Mouse (Mus musculus) neural tube, embryonic 14.5 days (tissue): ENCODE data around the gene Ube2h. TPM values are rescaled to one million over a fixed set of nuclear protein-coding genes. Genes with fewer than 3 reads are reported as not detected.

Experiments
- ATAC-seq: fragments of 200-750 bp; cut with Nextera tagmentation; 2 replicates; pipeline ENCODE4 v1.8.0; 2017; ENCODE audit warnings: low read depth, mild to moderate bottlenecking, moderate TSS enrichment, moderate library complexity
- H3K27ac ChIP-seq: fragments of 300-500 bp; sonication (generic); 2 replicates; pipeline ENCODE4 v1.5.1; 2014; ENCODE audit warnings: low read depth, mild to moderate bottlenecking, control low read depth, low read length, moderate library complexity, mixed read lengths
- H3K27me3 ChIP-seq: fragments of 300-500 bp; sonication (generic); 2 replicates; pipeline ENCODE4 v1.6.1; 2014; ENCODE audit warnings: low read length; ENCODE audit not compliant: control insufficient read depth, insufficient read depth
- H3K36me3 ChIP-seq: fragments of 300-500 bp; sonication (generic); 2 replicates; pipeline ENCODE4 v1.6.1; 2014; ENCODE audit warnings: low read length, mixed read lengths; ENCODE audit not compliant: control insufficient read depth, insufficient read depth
- H3K4me1 ChIP-seq: fragments of 300-500 bp; sonication (generic); 2 replicates; pipeline ENCODE4 v1.6.1; 2014; ENCODE audit warnings: low read length; ENCODE audit not compliant: control insufficient read depth, insufficient read depth
- H3K4me2 ChIP-seq: fragments of 300-500 bp; sonication (generic); 2 replicates; pipeline ENCODE4 v1.6.1; 2014; ENCODE audit warnings: mild to moderate bottlenecking, low read depth, low read length, control low read depth
- H3K4me3 ChIP-seq: fragments of 300-500 bp; sonication (generic); 2 replicates; pipeline ENCODE4 v1.5.1; 2014; ENCODE audit warnings: low read depth, low read length, control low read depth, mixed read lengths
- H3K9ac ChIP-seq: fragments of 300-500 bp; sonication (generic); replicated peaks from 2 replicates; pipeline ENCODE4 v1.6.1; 2014; ENCODE audit warnings: low read depth, mild to moderate bottlenecking, control low read depth, low read length, mixed read lengths
- H3K9me3 ChIP-seq: fragments of 300-500 bp; sonication (generic); 2 replicates; pipeline ENCODE4 v1.6.1; 2016; ENCODE audit warnings: low read length; ENCODE audit not compliant: control insufficient read depth
- WGBS: fragments of 180-500 bp; shearing (Covaris S2); extraction: QIAGEN DNeasy Blood & Tissue Kit; methylation state at CpG from one replicate; pipeline ENCODE4 v1.1.7; 2014; 5-methylcytosine and 5-hydroxymethylcytosine counted together
- polyA plus RNA-seq: library from polyadenylated mRNA; unstranded; fragments of >200 nt; fragmentation: Nextera tagmentation; extraction: Ambion mirVana; gene quantifications from 2 replicates; pipeline ENCODE4 v1.2.1, GENCODE M21; 2014

Gene Ube2h
- polyA plus RNA-seq, 1 experiment from 2014 or later = 79.3 TPM

DNA sequence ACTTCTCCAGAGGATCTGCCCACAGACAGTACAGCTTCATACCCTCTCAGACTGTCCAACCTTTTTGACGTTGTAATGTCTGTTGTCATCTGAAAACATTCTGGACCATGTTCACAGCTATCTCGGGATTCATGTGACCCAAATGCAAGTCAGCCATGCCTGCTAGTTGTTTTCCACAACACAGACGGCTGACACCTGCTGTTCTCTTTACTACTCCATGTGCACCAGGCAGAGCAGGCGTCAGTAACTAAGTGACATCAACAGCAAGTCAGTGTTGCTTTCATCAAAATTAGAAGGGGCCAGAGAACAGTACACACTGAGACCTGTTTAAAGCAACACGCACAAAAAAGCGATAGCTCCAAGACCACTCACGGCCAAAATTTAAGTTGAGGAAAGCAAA, 36.9 kb downstream of the Ube2h start:
- H3K36me3 ChIP-seq = peaks cover 22% of the 10 kb centered on the region
- H3K4me1 ChIP-seq = no peaks in the 10 kb centered on the region

DNA sequence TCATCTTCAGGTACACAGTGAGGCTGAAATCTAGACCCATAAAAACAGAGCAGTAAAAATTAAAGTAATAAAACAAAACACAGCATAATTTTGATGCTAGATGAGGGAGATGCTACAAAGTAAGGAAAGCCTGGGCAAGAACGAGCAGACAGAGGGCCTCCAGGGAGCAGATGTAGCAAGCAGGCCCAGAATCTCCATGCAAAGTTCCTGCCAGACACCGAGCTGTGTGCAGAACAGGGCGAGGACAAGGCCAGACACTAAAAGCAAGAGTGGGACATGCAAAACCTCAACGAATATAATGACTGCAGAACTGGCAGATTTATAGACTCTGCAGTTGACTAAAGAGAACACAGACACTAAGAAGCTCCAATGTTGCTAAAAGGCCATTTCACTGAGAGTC, 38.9 kb downstream of the Ube2h start:
- WGBS = 72% methylated on average over 4 of the region's 4 CpGs
- no peak overlapping the region for H3K4me3 ChIP-seq
- no peaks in the 10 kb centered on the region for H3K4me1 ChIP-seq
- no peak overlapping the region for H3K9ac ChIP-seq
- no peaks in the 10 kb centered on the region for H3K27me3 ChIP-seq
- H3K4me2 ChIP-seq = no peak overlapping the region
- H3K27ac ChIP-seq = no peak overlapping the region
- ATAC-seq = no peak
- H3K36me3 ChIP-seq = peaks cover 25% of the 10 kb centered on the region
- no peaks in the 10 kb centered on the region for H3K9me3 ChIP-seq

More for the DNA sequence above, 36.9 kb downstream of the Ube2h start:
- Histone ChIP-seq H3K4me3 (no peak overlapping the region), H3K27me3 (no peaks in the 10 kb centered on the region), H3K9ac (no peak overlapping the region), H3K4me2 (no peak overlapping the region), H3K27ac (no peak overlapping the region), H3K9me3 (no peaks in the 10 kb centered on the region)
- no peak for ATAC-seq
- 90% methylated on average over 7 of the region's 7 CpGs for WGBS

DNA sequence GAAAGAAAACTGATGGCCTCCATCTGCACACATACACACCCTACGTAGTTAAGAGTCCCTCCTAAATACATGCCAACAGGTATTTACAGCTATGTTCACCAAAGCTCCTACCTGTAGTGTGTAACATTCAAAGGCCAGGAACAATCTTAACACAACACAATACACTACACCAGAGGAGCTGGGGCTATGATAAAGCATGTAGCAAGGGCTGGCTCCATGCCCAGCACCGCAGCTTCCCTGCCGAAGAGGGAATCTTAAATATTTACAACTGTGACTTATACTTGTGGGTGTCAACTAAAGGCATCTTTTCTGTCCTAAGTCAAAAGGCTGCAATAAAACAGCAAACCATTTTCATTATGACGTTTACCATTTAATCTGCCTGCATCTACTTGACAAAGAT, 41.3 kb downstream of the Ube2h start:
- WGBS = 67% methylated on average over 4 of the region's 4 CpGs
- no peaks in the 10 kb centered on the region for H3K9me3 ChIP-seq
- H3K27me3 ChIP-seq = no peaks in the 10 kb centered on the region
- ATAC-seq = no peak
- no peak overlapping the region for H3K4me3 ChIP-seq
- H3K9ac ChIP-seq = no peak overlapping the region
- H3K36me3 ChIP-seq = peaks cover 25% of the 10 kb centered on the region
- no peak overlapping the region for H3K4me2 ChIP-seq
- no peak overlapping the region for H3K27ac ChIP-seq
- H3K4me1 ChIP-seq = no peaks in the 10 kb centered on the region

DNA sequence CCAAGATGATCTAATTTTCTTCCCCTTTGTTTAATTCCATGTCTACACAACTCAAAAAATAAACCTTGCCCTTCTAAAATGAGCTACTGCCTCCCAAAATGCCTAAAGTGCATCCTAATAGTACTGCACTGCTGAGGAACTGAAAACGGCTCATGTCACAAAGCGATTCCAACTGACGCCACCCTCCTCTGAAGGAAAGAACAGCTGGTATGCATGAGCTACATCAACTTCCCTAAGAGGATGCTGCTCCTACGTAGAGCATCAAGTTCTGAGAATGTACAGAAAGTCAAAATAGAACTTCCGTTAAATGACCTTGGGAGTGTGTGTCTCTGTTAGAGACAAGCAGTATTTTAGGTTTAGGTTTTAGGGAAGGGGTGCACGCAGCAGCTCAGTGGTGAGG, 45.1 kb downstream of the Ube2h start:
- 96% methylated on average over 6 of the region's 6 CpGs for WGBS
- no peak overlapping the region for H3K9ac ChIP-seq
- H3K27ac ChIP-seq = no peak overlapping the region
- no peaks in the 10 kb centered on the region for H3K9me3 ChIP-seq
- H3K4me1 ChIP-seq = no peaks in the 10 kb centered on the region
- H3K36me3 ChIP-seq = peaks cover 20% of the 10 kb centered on the region
- H3K4me3 ChIP-seq = no peak overlapping the region
- H3K27me3 ChIP-seq = no peaks in the 10 kb centered on the region
- no peak overlapping the region for H3K4me2 ChIP-seq
- no peak for ATAC-seq

DNA sequence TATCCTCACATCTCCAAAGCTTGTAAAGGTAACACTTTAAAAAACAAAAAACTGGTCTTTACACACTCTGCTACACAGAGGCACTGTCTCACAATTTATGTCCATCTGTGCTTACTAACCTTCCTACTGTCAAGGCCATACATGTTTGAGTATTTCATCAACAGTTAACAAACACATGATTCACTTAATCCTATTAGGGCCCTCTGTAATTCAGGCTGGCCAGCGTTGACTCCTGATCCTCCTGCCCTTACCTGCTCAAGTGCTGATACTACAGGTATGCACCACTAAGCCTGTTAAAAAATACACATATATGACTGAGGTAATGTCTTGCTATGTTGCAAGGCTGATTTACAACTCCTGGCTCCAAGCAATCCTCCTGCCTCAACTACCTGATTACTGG, 46.4 kb downstream of the Ube2h start:
- ATAC-seq = no peak
- no peaks in the 10 kb centered on the region for H3K27me3 ChIP-seq
- 94% methylated on average over 1 of the region's 1 CpGs for WGBS
- H3K27ac ChIP-seq = no peak overlapping the region
- no peak overlapping the region for H3K4me3 ChIP-seq
- peaks cover 20% of the 10 kb centered on the region for H3K36me3 ChIP-seq
- H3K4me1 ChIP-seq = no peaks in the 10 kb centered on the region
- H3K9me3 ChIP-seq = no peaks in the 10 kb centered on the region
- H3K4me2 ChIP-seq = no peak overlapping the region
- H3K9ac ChIP-seq = no peak overlapping the region

DNA sequence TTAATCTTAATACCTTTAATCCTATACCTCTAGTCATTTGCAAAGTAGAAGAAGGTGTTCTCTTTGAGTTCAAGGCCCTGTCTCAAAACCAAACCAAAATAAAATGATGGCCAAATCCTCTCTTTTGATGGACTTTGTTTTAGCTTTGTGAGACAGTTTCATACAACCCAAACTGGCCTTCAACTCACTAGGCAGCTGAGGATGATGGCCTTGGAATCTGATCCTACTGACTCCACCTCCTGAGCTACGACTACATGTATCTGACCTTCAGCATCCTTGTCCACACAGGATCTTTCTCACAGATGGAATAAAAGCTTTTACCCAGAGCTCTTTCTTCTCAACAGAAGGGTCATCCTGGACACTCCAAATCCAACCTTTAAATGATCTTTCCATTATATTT, 48.5 kb downstream of the Ube2h start:
- no peak overlapping the region for H3K4me3 ChIP-seq
- H3K9ac ChIP-seq = no peak overlapping the region
- H3K27ac ChIP-seq = no peak overlapping the region
- no peaks in the 10 kb centered on the region for H3K9me3 ChIP-seq
- no peaks in the 10 kb centered on the region for H3K27me3 ChIP-seq
- no peak overlapping the region for H3K4me2 ChIP-seq
- no peaks in the 10 kb centered on the region for H3K4me1 ChIP-seq
- ATAC-seq = no peak
- H3K36me3 ChIP-seq = peaks cover 24% of the 10 kb centered on the region
- 80% methylated on average over 1 of the region's 1 CpGs for WGBS

DNA sequence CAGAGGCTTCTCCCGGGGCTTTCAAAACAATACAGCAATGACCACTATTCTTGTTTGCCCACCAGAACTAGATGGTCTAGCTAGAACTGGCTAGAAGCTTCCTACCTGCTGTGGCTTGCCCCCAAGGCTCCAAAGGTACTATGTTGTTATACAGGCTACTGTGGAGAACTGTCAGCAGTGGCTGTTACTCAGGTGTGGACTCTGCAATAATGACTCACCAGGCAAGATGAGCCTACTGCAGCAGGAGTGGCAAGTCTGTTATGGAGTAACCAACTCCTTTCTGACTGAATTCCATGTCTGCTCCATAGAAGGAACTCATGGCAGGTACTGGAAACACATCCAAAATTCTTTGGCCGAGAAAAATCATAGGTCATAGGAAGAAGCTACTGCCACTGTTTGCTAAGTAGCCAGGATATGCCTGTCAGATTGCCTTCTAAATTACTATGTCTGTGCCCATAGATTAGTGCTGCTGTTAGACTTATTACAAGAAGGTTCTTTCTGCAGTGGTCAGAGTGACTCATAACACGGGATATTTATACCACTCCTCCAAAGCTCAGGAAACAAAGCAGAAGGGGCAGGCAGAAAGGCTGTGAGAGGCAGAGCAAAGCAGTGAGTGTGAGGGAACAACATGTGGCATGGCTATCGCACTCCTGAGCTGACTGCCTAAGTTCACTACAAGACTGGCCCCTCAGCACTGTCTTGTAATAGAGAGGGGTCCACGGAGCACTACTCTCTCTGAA, 51.9 kb downstream of the Ube2h start:
- Histone ChIP-seq H3K27me3 (no peaks in the 10 kb centered on the region), H3K36me3 (peaks cover 9% of the 10 kb centered on the region; the same call in 1 of the 2 replicates), H3K27ac (no peak overlapping the region), H3K4me3 (no peak overlapping the region), H3K9ac (no peak overlapping the region), H3K9me3 (no peaks in the 10 kb centered on the region), H3K4me2 (no peak overlapping the region), H3K4me1 (no peaks in the 10 kb centered on the region)
- WGBS = 92% methylated on average over 5 of the region's 5 CpGs
- no peak for ATAC-seq

DNA sequence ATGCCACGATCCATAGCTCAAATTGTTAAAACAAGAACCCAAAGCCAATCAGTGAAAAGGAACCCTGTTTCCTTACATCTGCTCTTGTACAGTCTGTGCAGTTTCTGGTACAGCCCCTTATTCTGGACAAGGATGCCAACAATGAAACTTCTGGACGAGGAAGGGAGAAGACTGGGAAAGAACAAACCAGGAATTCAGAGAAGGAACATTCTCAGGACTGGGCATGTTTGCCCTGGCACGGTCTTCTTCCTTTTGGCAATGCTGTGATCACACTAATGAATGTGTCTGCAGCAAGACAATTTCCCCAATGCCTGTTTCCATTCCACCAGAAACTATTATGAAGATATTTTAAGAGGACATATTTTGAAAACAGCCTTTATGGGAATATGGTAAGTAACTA, 55.6 kb downstream of the Ube2h start:
- Histone ChIP-seq H3K9ac (no peak overlapping the region), H3K4me2 (no peak overlapping the region), H3K36me3 (0 out of 2 replicates have a peak, but pooled peaks cover 5% of the 10 kb centered on the region), H3K4me1 (no peaks in the 10 kb centered on the region), H3K27ac (no peak overlapping the region), H3K9me3 (no peaks in the 10 kb centered on the region), H3K4me3 (no peak overlapping the region), H3K27me3 (no peaks in the 10 kb centered on the region)
- WGBS = 89% methylated on average over 3 of the region's 3 CpGs
- no peak for ATAC-seq

DNA sequence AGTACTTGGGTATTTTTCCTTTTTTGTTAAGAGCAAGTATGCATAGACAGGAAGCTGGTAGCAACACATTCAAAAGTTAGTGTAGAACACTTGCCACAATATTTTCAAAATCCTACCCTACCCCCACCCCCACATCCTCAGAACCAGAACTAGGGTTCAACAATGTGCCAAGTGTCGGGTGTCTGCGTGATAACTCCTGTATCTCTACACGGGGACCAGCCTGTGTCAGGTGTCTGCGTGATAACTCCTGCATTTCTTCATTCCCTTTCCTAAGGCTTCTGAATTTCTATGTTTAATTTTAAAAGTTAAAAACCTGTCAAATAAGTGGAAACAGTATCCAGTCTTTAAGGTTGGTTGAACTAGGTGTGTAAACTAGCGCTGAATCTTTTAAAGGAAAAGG, 58.4 kb downstream of the Ube2h start:
- ATAC-seq = no peak
- Histone ChIP-seq H3K4me2 (no peak overlapping the region), H3K36me3 (no peaks in the 10 kb centered on the region), H3K27ac (no peak overlapping the region), H3K4me1 (no peaks in the 10 kb centered on the region), H3K27me3 (no peaks in the 10 kb centered on the region), H3K9me3 (no peaks in the 10 kb centered on the region), H3K4me3 (no peak overlapping the region), H3K9ac (no peak overlapping the region)
- WGBS = 94% methylated on average over 5 of the region's 5 CpGs
